Mouse (Mus musculus) forebrain, embryonic 15.5 days (tissue): Measurements from ENCODE around the gene Syne2. TPM values are rescaled to one million over a fixed set of nuclear protein-coding genes. Genes with fewer than 3 reads are reported as not detected.

ENCODE experiments used
- ATAC-seq: fragments of 200-750 bp; cut with Nextera tagmentation; replicated peaks from 2 replicates; pipeline ENCODE4 v1.8.0; 2017; ENCODE audit warnings: mild to moderate bottlenecking, moderate TSS enrichment, moderate library complexity
- H3K27ac ChIP-seq: fragments of 300-500 bp; sonication (generic); replicated peaks from 2 replicates; pipeline ENCODE4 v1.5.1; 2015; ENCODE audit warnings: mild to moderate bottlenecking, inconsistent platforms
- H3K27me3 ChIP-seq: fragments of 300-500 bp; sonication (generic); 2 replicates; pipeline ENCODE4 v1.6.1; 2015; ENCODE audit warnings: inconsistent platforms
- H3K36me3 ChIP-seq: fragments of 300-500 bp; sonication (generic); 2 replicates; pipeline ENCODE4 v1.6.1; 2015; ENCODE audit warnings: mild to moderate bottlenecking, inconsistent platforms
- H3K4me1 ChIP-seq: fragments of 300-500 bp; sonication (generic); 2 replicates; pipeline ENCODE4 v1.6.1; 2015; ENCODE audit warnings: inconsistent platforms
- H3K4me2 ChIP-seq: fragments of 300-500 bp; sonication (generic); replicated peaks from 2 replicates; pipeline ENCODE4 v1.6.1; 2015; ENCODE audit warnings: mild to moderate bottlenecking, inconsistent platforms
- H3K4me3 ChIP-seq: fragments of 300-500 bp; sonication (generic); 2 replicates; pipeline ENCODE4 v1.5.1; 2015; ENCODE audit warnings: mild to moderate bottlenecking, inconsistent platforms
- H3K9ac ChIP-seq: fragments of 300-500 bp; sonication (generic); replicated peaks from 2 replicates; pipeline ENCODE4 v1.6.1; 2015; ENCODE audit warnings: mild to moderate bottlenecking, inconsistent platforms
- H3K9me3 ChIP-seq: fragments of 300-500 bp; sonication (generic); 2 replicates; pipeline ENCODE4 v1.6.1; 2016; ENCODE audit warnings: inconsistent platforms
- WGBS: fragments of 180-500 bp; shearing (Covaris S2); methylation state at CpG from one replicate; pipeline ENCODE4 v1.1.7; 2015; ENCODE audit warnings: mixed read lengths; 5-methylcytosine and 5-hydroxymethylcytosine counted together
- polyA plus RNA-seq: library from polyadenylated mRNA; unstranded; fragments of >200 nt; fragmentation: Nextera tagmentation; extraction: Ambion mirVana; gene quantifications from 2 replicates; pipeline ENCODE4 v1.2.1, GENCODE M21; 2015

The Syne2 gene
- polyA plus RNA-seq, 1 experiment from 2014 or later, result 116 TPM

- WGBS, result 9% methylated on average over 25 of the region's 25 CpGs
- Histone ChIP-seq H3K9me3 (no peaks in the 10 kb centered on the region), H3K27ac (no peak overlapping the region), H3K9ac (peak overlapping the region; percentile 84), H3K4me3 (peak overlapping the region; percentile 86), H3K27me3 (no peaks in the 10 kb centered on the region), H3K4me2 (peak overlapping the region; percentile 85), H3K4me1 (peaks cover 36% of the 10 kb centered on the region), H3K36me3 (no peaks in the 10 kb centered on the region)
- peak; percentile 6 for ATAC-seq
Measured at GRCm38 (mm10) chr12:75816981-75817856, 715 bp upstream of the Syne2 start.

GRCm38 (mm10) chr12:75818453-75819434, 810 bp downstream of the Syne2 start:
- no peaks in the 10 kb centered on the region for H3K36me3 ChIP-seq
- peak overlapping the region; percentile 87 for H3K27ac ChIP-seq
- WGBS, result under 1% methylated on average over 82 of the region's 93 CpGs
- H3K9me3 ChIP-seq, result no peaks in the 10 kb centered on the region
- peak overlapping the region; percentile 86 for H3K4me3 ChIP-seq
- peak; percentile 78 for ATAC-seq
- peaks cover 36% of the 10 kb centered on the region for H3K4me1 ChIP-seq
- H3K9ac ChIP-seq, result peak overlapping the region; percentile 84
- H3K27me3 ChIP-seq, result no peaks in the 10 kb centered on the region
- H3K4me2 ChIP-seq, result peak overlapping the region; percentile 85

- ATAC-seq, result no peak
- Histone ChIP-seq H3K4me1 (peaks cover 36% of the 10 kb centered on the region), H3K27me3 (no peaks in the 10 kb centered on the region), H3K27ac (peak overlapping the region; percentile 87), H3K4me2 (peak overlapping the region; percentile 85), H3K36me3 (no peaks in the 10 kb centered on the region), H3K4me3 (peak overlapping the region; percentile 86), H3K9ac (peak overlapping the region; percentile 84), H3K9me3 (no peaks in the 10 kb centered on the region)
- 3% methylated on average over 11 of the region's 11 CpGs for WGBS
Measured at GRCm38 (mm10) chr12:75819481-75819880, 1.5 kb downstream of the Syne2 start.

GRCm38 (mm10) chr12:75820216-75820615, 2.3 kb downstream of the Syne2 start:
- H3K27ac ChIP-seq, result no peak overlapping the region
- H3K9ac ChIP-seq, result no peak overlapping the region
- H3K4me3 ChIP-seq, result 0 out of 2 replicates have a peak overlapping the region, but pooled peaks have one; percentile 86
- H3K9me3 ChIP-seq, result no peaks in the 10 kb centered on the region
- no peaks in the 10 kb centered on the region for H3K27me3 ChIP-seq
- H3K4me1 ChIP-seq, result peaks cover 36% of the 10 kb centered on the region
- H3K4me2 ChIP-seq, result 0 out of 2 replicates have a peak overlapping the region, but pooled peaks have one; percentile 85
- WGBS, result 56% methylated on average over 7 of the region's 7 CpGs
- no peaks in the 10 kb centered on the region for H3K36me3 ChIP-seq
- no peak for ATAC-seq

GRCm38 (mm10) chr12:75822122-75822521, 4.2 kb downstream of the Syne2 start:
- H3K4me2 ChIP-seq, result no peak overlapping the region
- H3K9me3 ChIP-seq, result no peaks in the 10 kb centered on the region
- no peak overlapping the region for H3K27ac ChIP-seq
- no peak overlapping the region for H3K4me3 ChIP-seq
- H3K36me3 ChIP-seq, result no peaks in the 10 kb centered on the region
- H3K4me1 ChIP-seq, result peaks cover 36% of the 10 kb centered on the region
- H3K27me3 ChIP-seq, result no peaks in the 10 kb centered on the region
- H3K9ac ChIP-seq, result no peak overlapping the region
- no peak for ATAC-seq
- 64% methylated on average over 6 of the region's 6 CpGs for WGBS

- H3K4me1 ChIP-seq, result peaks cover 33% of the 10 kb centered on the region
- H3K9me3 ChIP-seq, result no peaks in the 10 kb centered on the region
- ATAC-seq, result no peak
- H3K36me3 ChIP-seq, result no peaks in the 10 kb centered on the region
- H3K9ac ChIP-seq, result no peak overlapping the region
- no peak overlapping the region for H3K27ac ChIP-seq
- H3K4me3 ChIP-seq, result no peak overlapping the region
- 92% methylated on average over 6 of the region's 6 CpGs for WGBS
- H3K27me3 ChIP-seq, result no peaks in the 10 kb centered on the region
- H3K4me2 ChIP-seq, result no peak overlapping the region
Measured at GRCm38 (mm10) chr12:75823475-75823874, 5.5 kb downstream of the Syne2 start.

- Histone ChIP-seq H3K27me3 (no peaks in the 10 kb centered on the region), H3K4me1 (peaks cover 18% of the 10 kb centered on the region), H3K9ac (no peak overlapping the region), H3K9me3 (no peaks in the 10 kb centered on the region), H3K4me2 (no peak overlapping the region), H3K4me3 (no peak overlapping the region), H3K27ac (no peak overlapping the region), H3K36me3 (no peaks in the 10 kb centered on the region)
- 90% methylated on average over 7 of the region's 7 CpGs for WGBS
- no peak for ATAC-seq
Measured at GRCm38 (mm10) chr12:75825458-75825857, 7.5 kb downstream of the Syne2 start.

GRCm38 (mm10) chr12:75826699-75827353, 8.9 kb downstream of the Syne2 start:
- no peaks in the 10 kb centered on the region for H3K9me3 ChIP-seq
- no peaks in the 10 kb centered on the region for H3K36me3 ChIP-seq
- H3K27me3 ChIP-seq, result no peaks in the 10 kb centered on the region
- WGBS, result 60% methylated on average over 10 of the region's 10 CpGs
- no peak overlapping the region for H3K9ac ChIP-seq
- no peak for ATAC-seq
- H3K4me1 ChIP-seq, result peaks cover 13% of the 10 kb centered on the region
- H3K4me3 ChIP-seq, result no peak overlapping the region
- no peak overlapping the region for H3K27ac ChIP-seq
- H3K4me2 ChIP-seq, result no peak overlapping the region

- Histone ChIP-seq H3K36me3 (no peaks in the 10 kb centered on the region), H3K9me3 (no peaks in the 10 kb centered on the region), H3K4me1 (peaks cover 10% of the 10 kb centered on the region), H3K4me2 (no peak overlapping the region), H3K27ac (no peak overlapping the region), H3K4me3 (no peak overlapping the region), H3K27me3 (no peaks in the 10 kb centered on the region), H3K9ac (no peak overlapping the region)
- ATAC-seq, result no peak
- 86% methylated on average over 15 of the region's 15 CpGs for WGBS
Measured at GRCm38 (mm10) chr12:75827751-75828150, 9.8 kb downstream of the Syne2 start.

- WGBS, result 77% methylated on average over 5 of the region's 5 CpGs
- no peaks in the 10 kb centered on the region for H3K36me3 ChIP-seq
- no peak overlapping the region for H3K27ac ChIP-seq
- peaks cover 12% of the 10 kb centered on the region for H3K4me1 ChIP-seq
- H3K4me3 ChIP-seq, result no peak overlapping the region
- H3K27me3 ChIP-seq, result no peaks in the 10 kb centered on the region
- no peaks in the 10 kb centered on the region for H3K9me3 ChIP-seq
- no peak overlapping the region for H3K9ac ChIP-seq
- no peak overlapping the region for H3K4me2 ChIP-seq
- ATAC-seq, result no peak
Measured at GRCm38 (mm10) chr12:75829616-75830015, 11.7 kb downstream of the Syne2 start.

- no peaks in the 10 kb centered on the region for H3K27me3 ChIP-seq
- H3K9ac ChIP-seq, result no peak overlapping the region
- ATAC-seq, result peak; percentile 67
- 81% methylated on average over 12 of the region's 12 CpGs for WGBS
- H3K4me2 ChIP-seq, result no peak overlapping the region
- no peaks in the 10 kb centered on the region for H3K36me3 ChIP-seq
- no peaks in the 10 kb centered on the region for H3K9me3 ChIP-seq
- H3K4me3 ChIP-seq, result no peak overlapping the region
- H3K27ac ChIP-seq, result no peak overlapping the region
- peaks cover 14% of the 10 kb centered on the region for H3K4me1 ChIP-seq
Measured at GRCm38 (mm10) chr12:75833149-75833959, 15.4 kb downstream of the Syne2 start.
